Mouse (Mus musculus): ENCODE results near the gene 4930452B06Rik.

GRCm38 (mm10) chr14:8712674-8713073 is 46.6 kb upstream of the 4930452B06Rik start:
- TF ChIP-seq POLR2A (IDR thresholded peaks at IDR 0.05; ENCODE audit: extremely low read depth, insufficient read depth, low read length) (no peak), CTCF (IDR thresholded peaks at IDR 0.05; ENCODE audit: extremely low read depth, insufficient read depth, low read length) (no peak)

All from cortical plate, adult 2 months (tissue).